Mouse (Mus musculus) cerebellum, adult 9-11 months (tissue): ENCODE data around the gene Frmpd2.
A peak's percentile ranks its signal among the peaks of the same experiment; 100 is the strongest.
"Not testable (repeated sequence)": the region's sequence is repeated elsewhere in the genome, so short reads cannot be mapped to it uniquely, and the experiment has no call there.

Source experiments
- DNase-seq: peaks from one replicate; pipeline ENCODE4 v3.0.0; 2022

Gene Frmpd2

GRCm38 (mm10) chr14:33471331-33471730, at the start of gene Frmpd2:
Frmpd2 (plus strand) TSS chr14:33471696.
- no peak for DNase-seq

DNA sequence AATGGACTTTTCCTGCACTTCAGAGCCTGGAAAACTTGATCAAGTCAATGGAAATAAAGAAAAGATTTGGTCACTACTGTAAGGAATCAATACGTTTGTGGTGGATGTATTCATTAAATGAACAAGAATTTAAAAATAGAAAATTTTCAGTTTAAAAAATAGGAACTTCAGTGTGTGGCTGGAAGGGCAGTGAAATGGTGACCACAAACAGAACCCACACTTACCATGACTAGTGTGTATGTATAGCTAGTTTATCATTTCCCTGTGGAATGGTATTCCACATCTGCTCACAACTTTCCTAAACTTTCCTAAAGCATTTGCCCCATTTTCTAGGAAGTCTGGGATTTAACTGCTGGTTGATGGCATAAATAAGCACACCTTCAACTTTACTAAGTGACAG, 48.5 kb upstream of the Frmpd2 start:
- no peak for DNase-seq

DNA sequence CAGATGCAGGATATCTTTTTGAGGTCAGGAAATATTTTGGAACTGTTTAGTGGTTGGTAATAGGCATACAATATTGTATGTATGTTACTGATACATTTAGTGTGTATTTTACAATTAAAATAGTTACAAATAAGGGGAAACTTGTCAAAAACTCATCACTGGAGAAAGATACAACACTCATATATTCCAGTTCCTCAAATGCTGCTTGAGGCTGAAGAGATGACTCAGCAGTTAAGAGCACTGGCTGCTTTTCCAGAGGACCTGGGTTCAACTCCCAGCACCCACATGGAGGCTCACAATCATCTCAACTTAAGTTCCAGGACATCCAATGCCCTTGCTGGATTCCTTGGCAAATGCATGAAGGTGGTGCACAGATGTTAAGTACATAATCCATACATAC, 47.4 kb upstream of the Frmpd2 start:
- DNase-seq: no peak

- not testable (repeated sequence) for DNase-seq
Measured at GRCm38 (mm10) chr14:33432485-33432884, 39.0 kb upstream of the Frmpd2 start.

GRCm38 (mm10) chr14:33443780-33444179, 27.7 kb upstream of the Frmpd2 start:
- no peak for DNase-seq

DNA sequence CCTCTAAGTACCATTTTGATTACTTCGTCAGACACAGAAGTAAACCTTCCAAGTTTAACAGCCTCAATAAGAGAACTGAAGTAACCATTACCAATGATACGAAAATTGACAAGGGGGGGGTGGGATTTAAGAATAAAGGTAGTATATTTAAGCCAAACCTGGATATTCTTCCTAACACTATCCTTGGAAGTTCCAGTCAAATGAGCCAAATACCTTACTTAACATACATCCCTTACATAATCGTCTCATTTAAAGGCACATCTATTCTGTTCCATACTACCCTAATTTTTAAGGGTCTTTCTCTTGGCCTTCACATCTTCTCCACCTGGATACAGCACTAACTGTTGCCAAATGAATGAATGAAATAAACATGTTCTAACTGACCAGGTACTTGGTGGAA, 25.5 kb upstream of the Frmpd2 start:
- no peak for DNase-seq

- DNase-seq: no peak
Measured at GRCm38 (mm10) chr14:33446561-33447023, 24.9 kb upstream of the Frmpd2 start.

DNA sequence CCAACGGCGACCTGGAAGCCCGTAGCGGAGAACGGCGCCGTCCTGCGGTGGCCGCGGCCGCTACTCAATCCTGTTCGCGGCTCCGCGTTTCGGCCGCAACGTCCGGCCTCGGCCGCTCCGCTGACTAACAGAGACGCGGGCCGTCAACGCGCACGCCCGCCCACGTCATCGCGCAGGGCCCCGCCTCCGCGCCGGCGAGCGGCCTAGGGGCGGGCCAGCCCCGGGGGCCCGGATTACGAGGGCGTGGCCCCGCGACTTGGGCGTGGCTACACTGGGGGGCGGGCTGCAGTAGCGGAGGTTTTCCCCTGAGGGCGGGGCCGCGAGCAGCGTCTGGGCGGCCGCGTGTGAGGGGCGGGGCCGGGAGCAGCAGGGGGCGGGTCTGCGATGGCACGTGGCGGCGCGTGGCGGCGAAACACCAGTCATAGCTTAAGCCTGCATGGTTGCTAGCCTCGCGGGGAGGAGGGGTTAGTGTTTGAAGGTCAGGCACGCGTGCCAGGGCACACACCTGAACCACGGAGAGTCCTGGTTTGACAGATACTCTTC, 24.4 kb upstream of the Frmpd2 start, which contains the start of gene Mapk8:
Mapk8 (minus strand) TSS at position 132 of the 543 bp plus-strand sequence.
- DNase-seq: peak; percentile 95

DNA sequence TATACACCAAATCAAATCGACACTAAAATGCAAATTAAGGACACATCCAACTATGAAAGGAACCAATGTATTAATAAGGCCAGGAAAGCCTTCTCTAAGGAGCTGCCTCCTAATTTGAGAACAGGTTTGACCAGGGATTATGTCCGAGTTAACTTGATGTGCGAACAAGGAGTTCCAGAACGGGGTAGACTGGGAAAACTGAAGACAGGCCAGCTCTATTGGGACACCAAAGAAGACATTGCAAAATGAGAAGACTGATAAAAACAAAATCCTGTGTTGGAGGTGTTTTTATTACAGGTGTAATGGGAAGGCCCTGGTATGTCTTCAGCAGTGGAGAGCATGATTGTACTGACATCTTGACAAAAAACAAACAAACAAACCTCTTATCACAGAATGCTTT, 23.2 kb upstream of the Frmpd2 start:
- DNase-seq: no peak

DNA sequence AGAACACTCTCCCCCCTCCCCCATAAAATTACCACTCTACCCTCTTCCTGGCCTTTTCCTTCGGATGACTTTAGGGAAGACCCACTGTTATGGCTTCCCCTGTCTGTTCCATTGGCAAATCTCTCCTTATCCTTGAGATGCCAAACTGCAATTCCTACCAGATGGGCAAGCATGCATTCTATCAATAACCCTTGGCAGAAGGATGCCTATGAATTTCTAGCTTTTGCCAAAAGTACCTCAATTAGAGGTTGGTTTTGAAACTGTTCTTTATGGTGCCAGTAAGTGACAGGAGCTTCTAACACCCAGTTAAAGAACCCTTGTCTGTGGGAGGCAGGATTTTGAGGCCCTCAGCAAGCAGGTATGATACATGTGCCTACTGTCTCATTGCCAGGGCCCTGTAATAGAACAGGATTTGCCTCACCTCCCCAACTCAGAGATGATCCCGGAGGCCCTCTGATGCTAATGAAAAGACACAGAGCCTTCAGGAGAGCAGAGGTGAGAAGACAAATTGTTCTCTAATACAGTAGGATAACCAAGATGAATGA, 22.1 kb upstream of the Frmpd2 start:
- DNase-seq: no peak

DNA sequence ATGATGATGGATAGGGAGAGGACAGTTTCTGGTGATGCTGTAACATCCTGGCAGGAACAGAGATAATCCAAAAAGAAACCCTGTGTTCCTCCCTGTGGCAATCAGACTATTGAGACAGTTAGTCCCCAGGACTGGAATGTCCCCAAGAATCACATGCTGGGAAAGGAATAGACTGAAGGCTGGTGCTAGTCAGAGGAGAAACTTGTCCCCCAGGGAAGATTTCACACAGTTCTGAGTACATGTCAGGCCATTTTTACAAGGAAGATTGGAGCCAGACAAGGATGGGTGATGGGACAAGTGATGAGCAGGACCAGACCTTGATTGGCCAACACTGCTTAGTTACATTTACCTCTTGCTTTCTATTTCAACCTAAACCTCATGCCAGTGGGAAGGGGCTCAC, 21.2 kb upstream of the Frmpd2 start:
- DNase-seq: no peak

DNA sequence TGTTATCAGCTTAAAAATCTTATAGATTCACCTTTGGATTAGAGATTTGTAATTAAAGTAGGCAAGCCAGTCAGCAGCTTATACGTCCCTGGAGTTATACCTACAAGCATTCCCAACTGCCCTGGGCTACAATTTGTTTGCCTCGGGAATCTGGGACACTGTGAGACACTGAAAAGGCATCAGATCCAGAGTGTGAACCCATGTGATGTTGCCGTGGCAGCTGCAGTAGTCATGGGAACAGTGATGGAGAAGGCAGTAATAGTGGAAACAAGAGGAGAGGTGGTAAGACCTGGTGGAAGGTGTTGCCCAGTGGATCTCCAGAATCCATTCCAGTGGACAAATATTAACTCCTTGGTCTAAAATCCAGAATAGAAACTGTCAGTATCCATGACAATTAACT, 7.8 kb upstream of the Frmpd2 start:
- no peak for DNase-seq

DNA sequence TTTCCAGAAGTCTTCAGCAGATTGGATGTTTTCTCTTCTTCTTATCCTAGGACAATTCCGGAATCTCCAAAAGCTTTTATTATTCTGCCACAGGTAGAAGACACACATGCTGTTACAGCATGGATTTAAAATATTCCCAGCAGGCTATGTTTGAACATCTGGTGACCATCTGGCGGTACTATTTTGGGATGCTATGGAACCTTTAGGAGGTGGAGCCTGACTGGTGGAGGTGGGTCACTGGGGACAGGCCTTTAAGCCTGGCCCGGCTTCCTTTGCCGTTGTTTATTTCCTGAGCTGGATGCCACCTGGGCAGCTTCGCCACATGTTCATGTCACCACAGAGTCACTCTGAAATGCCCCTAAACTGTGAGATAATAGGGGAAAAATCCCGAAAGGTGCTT, 3.7 kb upstream of the Frmpd2 start:
- DNase-seq: no peak

DNA sequence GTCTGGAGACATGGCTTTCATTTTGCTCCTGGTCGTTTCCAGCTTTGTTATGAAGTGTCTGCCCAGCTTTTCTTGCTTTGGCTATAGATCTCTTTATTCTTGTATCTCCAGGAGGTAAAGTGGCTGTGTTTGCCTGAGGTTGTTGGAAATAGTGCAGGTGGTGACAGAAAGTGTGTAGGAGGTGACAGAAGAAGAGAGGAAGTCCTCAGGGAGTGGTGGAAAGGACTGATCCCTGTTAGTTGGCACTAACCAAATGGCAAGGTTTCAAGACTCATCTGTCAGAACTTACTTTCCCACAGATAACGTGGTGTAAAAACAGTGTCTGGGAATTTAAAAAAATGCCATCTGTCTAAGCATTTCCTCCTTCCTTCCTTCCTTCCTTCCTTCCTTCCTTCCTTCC, 3.0 kb downstream of the Frmpd2 start:
- no peak for DNase-seq

GRCm38 (mm10) chr14:33476094-33476760, 4.7 kb downstream of the Frmpd2 start:
- no peak for DNase-seq

- DNase-seq: no peak
Measured at GRCm38 (mm10) chr14:33481991-33482390, 10.5 kb downstream of the Frmpd2 start.

- no peak for DNase-seq
Measured at GRCm38 (mm10) chr14:33487805-33488550, 16.5 kb downstream of the Frmpd2 start.

DNA sequence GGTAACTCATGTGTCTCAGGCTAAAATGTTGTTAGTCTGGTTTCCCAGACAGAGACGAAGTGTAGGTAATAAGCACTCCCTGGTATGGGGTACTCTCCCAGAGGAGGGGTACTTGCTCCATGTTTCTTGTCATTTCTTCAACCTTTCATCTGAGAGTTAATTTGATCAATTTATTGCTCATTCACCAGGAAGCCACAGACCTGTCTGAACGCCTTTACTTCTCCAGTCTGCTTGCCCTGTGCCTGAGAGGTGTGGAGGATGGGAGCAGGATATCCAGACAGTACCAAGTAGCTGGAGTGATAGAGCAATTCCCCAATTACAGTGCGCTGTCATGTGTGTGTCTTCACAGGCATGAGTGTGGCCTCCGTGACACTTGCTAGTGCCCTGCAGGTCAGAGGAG, 23.7 kb downstream of the Frmpd2 start:
- DNase-seq: no peak

- no peak for DNase-seq
Measured at GRCm38 (mm10) chr14:33497418-33497817, 25.9 kb downstream of the Frmpd2 start.

DNA sequence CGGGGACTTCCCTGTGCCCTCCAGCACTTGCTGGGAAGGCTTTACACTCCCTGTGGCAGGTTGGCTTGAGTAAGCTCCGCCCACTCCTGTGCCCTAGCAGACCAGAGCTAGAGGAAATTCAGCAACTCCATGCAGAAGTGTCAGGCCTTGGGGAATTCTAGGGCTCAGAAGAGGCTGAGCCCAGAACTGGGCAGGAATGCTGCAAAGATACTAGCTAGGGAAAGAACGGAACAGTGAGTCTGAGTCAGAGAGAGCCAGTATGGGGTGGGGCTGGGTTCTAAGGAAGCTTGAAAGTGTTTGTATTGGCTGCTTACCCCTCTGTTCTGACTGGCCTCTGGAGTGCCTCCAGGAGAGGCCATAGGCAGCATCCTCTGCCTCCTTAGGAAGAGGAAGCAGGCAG, 27.4 kb downstream of the Frmpd2 start:
- no peak for DNase-seq

GRCm38 (mm10) chr14:33500631-33501030, 29.1 kb downstream of the Frmpd2 start:
- no peak for DNase-seq

- DNase-seq: no peak
Measured at GRCm38 (mm10) chr14:33503311-33503710, 31.8 kb downstream of the Frmpd2 start.

GRCm38 (mm10) chr14:33506696-33507095, 35.2 kb downstream of the Frmpd2 start:
- no peak for DNase-seq

DNA sequence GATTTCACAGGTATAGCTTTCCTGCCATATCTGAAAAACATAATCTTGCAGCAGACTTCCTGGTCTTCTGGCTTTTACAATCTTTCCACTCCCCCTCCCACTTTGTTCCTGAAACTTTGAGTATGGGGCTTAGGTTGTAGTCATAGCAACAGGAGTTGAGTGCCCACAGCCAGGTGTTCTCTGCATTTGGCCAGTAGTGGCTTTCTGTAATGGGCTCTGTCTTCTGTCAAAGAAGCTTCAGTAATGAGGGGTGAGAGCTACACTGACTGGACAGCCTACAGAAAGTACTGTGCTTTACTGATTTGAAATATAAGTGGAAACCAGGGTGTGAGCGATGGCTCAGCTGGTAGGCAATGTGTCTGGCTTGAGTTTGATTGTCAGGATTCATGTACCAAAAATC, 37.2 kb downstream of the Frmpd2 start:
- no peak for DNase-seq
